Mouse (Mus musculus): ENCODE results near the gene Ggact.

DNA sequence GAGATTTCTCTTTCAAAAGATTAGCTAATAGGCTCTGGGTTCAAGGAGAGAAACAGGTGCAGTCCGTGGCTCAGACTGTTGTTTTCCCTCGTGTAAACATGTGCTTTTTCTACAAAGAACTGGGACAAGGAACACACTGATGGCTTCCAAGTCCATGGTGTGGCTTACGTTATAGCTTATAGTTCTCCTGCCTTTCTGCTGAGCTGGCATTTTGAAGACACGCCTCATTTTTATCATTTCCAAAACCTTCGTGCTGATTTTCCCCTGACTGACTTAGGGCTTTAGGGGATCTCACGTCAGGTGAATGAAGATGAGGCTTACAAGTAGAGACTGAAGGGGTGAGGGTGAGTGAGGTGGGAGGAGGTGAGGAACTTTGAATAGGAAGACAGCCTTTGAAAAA, 40.9 kb downstream of the Ggact start:
- no peak for TF ChIP-seq CTCF (IDR thresholded peaks at IDR 0.05; ENCODE audit: control insufficient read depth, insufficient read depth, insufficient replicate concordance, low read depth, low read length)
- TF ChIP-seq POLR2A (IDR thresholded peaks at IDR 0.05; ENCODE audit: control insufficient read depth, low read depth, low read length): no peak

Data from testis, adult 2 months (tissue).